Mouse (Mus musculus) liver, embryonic 14.5 days (tissue): ENCODE measurements around the gene Hadh.

ENCODE experiments used
- CTCF ChIP-seq: IDR thresholded peaks from 2 replicates; pipeline ENCODE4 v1.5.1; 2016; ENCODE audit warnings: antibody characterized with exemption, low read depth, control low read depth
- EP300 ChIP-seq: IDR thresholded peaks from 2 replicates; pipeline ENCODE4 v1.6.1; 2016; ENCODE audit warnings: antibody characterized with exemption, low read depth

- TF ChIP-seq CTCF (peak; percentile 62), EP300 (no peak)
These were observed 28.0 kb upstream of the Hadh start for GRCm38 (mm10) chr3:131299908-131300307.
